Mouse (Mus musculus) heart, embryonic 11.5 days (tissue): ENCODE measurements at regions not wholly inside any gene's neighbourhood (a gene's known extent, or its start where the extent isn't known, plus 50 kb on each side); places are given as distances from the start of the nearest gene placed in this dataset.

Experiments
- ATAC-seq: fragments of 200-750 bp; cut with Nextera tagmentation; replicated peaks from 2 replicates; pipeline ENCODE4 v1.8.0; 2017; ENCODE audit warnings: moderate library complexity; ENCODE audit not compliant: insufficient number of reproducible peaks, low FRiP score, low TSS enrichment
- H3K27ac ChIP-seq: fragments of 300-500 bp; sonication (generic); 2 replicates; pipeline ENCODE4 v1.5.1; 2014; ENCODE audit warnings: mild to moderate bottlenecking, low read depth, low read length
- H3K27me3 ChIP-seq: fragments of 300-500 bp; sonication (generic); 2 replicates; pipeline ENCODE4 v1.6.1; 2014; ENCODE audit warnings: mild to moderate bottlenecking, low read length, mixed read lengths; ENCODE audit not compliant: control insufficient read depth, insufficient read depth
- H3K36me3 ChIP-seq: fragments of 300-500 bp; sonication (generic); 2 replicates; pipeline ENCODE4 v1.6.1; 2014; ENCODE audit warnings: mild to moderate bottlenecking, low read length, moderate library complexity, mixed read lengths; ENCODE audit not compliant: control insufficient read depth, insufficient read depth
- H3K4me1 ChIP-seq: fragments of 300-500 bp; sonication (generic); 2 replicates; pipeline ENCODE4 v1.6.1; 2014; ENCODE audit warnings: low read length; ENCODE audit not compliant: control insufficient read depth, insufficient read depth
- H3K4me2 ChIP-seq: fragments of 300-500 bp; sonication (generic); 2 replicates; pipeline ENCODE4 v1.6.1; 2014; ENCODE audit warnings: mild to moderate bottlenecking, moderate library complexity
- H3K4me3 ChIP-seq: fragments of 300-500 bp; sonication (generic); 2 replicates; pipeline ENCODE4 v1.5.1; 2014; ENCODE audit warnings: low read depth, low read length
- H3K9ac ChIP-seq: fragments of 300-500 bp; sonication (generic); 2 replicates; pipeline ENCODE4 v1.6.1; 2014; ENCODE audit warnings: mild to moderate bottlenecking, low read depth, low read length, moderate library complexity
- H3K9me3 ChIP-seq: fragments of 300-500 bp; sonication (generic); replicated peaks from 2 replicates; pipeline ENCODE4 v1.6.1; 2016; ENCODE audit warnings: low read length; ENCODE audit not compliant: control insufficient read depth
- WGBS: fragments of 180-500 bp; shearing (Covaris S2); extraction: QIAGEN DNeasy Blood & Tissue Kit; methylation state at CpG from one replicate; pipeline ENCODE4 v1.1.7; 2014; ENCODE audit not compliant: insufficient replicate concordance; 5-methylcytosine and 5-hydroxymethylcytosine counted together

DNA sequence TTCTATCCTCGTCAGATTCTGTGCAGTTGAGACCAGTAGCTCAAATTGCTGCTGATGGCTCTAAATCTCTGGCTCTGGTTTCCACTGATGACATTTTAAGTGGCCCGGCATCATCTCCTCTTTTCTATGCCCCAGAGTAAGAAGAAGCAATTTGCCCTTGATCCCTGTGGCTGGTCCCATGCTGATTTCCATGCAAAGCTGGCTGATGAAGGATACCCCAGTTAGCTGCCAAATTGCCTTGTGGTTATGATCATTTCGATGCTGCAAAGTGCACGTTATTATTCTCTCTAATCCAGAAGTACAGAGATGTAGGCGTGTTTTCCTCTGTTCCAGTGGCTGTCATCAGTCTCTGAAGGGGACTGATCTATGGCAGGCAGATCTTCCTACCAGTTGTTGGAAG, 177.3 kb downstream of the Hhipl2 start:
- Histone ChIP-seq H3K4me2 (no peak overlapping the region), H3K36me3 (no peaks in the 10 kb centered on the region), H3K27me3 (no peaks in the 10 kb centered on the region), H3K4me3 (no peak overlapping the region), H3K27ac (no peak overlapping the region), H3K9me3 (no peaks in the 10 kb centered on the region), H3K4me1 (no peaks in the 10 kb centered on the region), H3K9ac (no peak overlapping the region)
- WGBS = 61% methylated on average over 5 of the region's 5 CpGs
- ATAC-seq = no peak

GRCm38 (mm10) chr1:183600466-183600865, 182.5 kb downstream of the Hhipl2 start:
- Histone ChIP-seq H3K9me3 (no peaks in the 10 kb centered on the region), H3K36me3 (no peaks in the 10 kb centered on the region), H3K4me3 (no peak overlapping the region), H3K27ac (no peak overlapping the region), H3K9ac (no peak overlapping the region), H3K4me2 (no peak overlapping the region), H3K4me1 (no peaks in the 10 kb centered on the region), H3K27me3 (no peaks in the 10 kb centered on the region)
- 70% methylated on average over 8 of the region's 8 CpGs for WGBS
- no peak for ATAC-seq

DNA sequence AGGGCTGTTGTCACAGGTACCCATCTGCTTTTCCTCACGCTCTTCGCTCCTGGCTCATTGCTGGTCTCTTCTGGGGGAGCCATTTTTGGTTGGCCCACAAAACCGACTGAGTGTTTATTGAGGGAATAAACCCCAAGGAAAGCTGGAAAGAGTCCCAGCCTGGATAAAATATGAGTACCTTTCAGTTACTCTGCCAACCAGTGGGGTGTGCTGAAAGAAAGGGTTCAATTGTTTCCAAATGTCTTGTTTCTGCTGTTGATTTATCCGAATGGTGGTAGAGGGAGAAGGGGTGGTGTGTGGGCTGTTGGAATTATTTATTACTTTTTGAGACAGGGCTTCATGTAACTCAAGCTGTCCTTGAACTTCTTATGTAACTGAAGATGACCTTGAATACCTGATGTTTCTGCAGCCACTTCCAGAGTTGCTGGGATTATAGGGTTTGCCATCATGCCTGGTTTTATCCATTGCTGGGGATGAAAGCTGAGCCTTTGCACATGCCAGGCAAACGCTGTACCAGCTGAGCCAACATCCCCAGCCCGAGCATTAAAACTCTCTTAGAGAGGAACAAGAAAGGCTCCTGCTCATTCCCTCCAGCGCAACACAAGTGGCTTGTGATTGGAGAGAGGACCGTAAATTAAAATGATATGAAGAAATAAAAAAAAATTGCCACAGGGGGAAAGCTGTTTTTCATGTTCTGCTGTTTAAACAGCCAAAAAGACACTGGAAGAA, 194.1 kb downstream of the Hhipl2 start:
- no peaks in the 10 kb centered on the region for H3K27me3 ChIP-seq
- ATAC-seq = no peak
- no peaks in the 10 kb centered on the region for H3K4me1 ChIP-seq
- WGBS = 74% methylated on average over 8 of the region's 8 CpGs
- H3K9ac ChIP-seq = no peak overlapping the region
- no peaks in the 10 kb centered on the region for H3K9me3 ChIP-seq
- no peak overlapping the region for H3K27ac ChIP-seq
- no peaks in the 10 kb centered on the region for H3K36me3 ChIP-seq
- H3K4me3 ChIP-seq = no peak overlapping the region
- no peak overlapping the region for H3K4me2 ChIP-seq

GRCm38 (mm10) chr1:183619451-183620059, 201.5 kb downstream of the Hhipl2 start:
- H3K9me3 ChIP-seq = no peaks in the 10 kb centered on the region
- WGBS = 72% methylated on average over 9 of the region's 9 CpGs
- H3K36me3 ChIP-seq = no peaks in the 10 kb centered on the region
- no peaks in the 10 kb centered on the region for H3K4me1 ChIP-seq
- no peak overlapping the region for H3K4me2 ChIP-seq
- no peak overlapping the region for H3K27ac ChIP-seq
- no peak for ATAC-seq
- no peak overlapping the region for H3K9ac ChIP-seq
- H3K27me3 ChIP-seq = no peaks in the 10 kb centered on the region
- no peak overlapping the region for H3K4me3 ChIP-seq

DNA sequence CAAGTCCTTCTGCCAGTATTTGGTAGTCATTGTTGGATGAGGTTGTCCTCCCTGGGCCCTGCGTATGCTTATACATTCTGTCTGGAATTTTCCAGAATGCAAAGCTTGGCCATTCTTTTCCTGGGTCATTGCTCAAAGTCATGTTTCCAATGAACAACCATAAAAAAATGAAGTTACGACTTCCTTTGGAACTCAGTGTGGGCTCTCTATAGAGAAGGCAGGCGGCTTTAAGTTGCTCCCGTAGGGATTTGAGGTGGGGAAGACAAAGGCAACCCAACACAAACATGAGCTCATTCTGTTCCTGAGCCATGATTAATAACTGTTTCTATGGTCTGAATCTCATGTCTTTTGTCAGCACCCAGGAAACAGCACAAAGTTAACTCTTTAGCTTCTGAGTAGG, 204.3 kb downstream of the Hhipl2 start:
- Histone ChIP-seq H3K9ac (no peak overlapping the region), H3K36me3 (no peaks in the 10 kb centered on the region), H3K27me3 (no peaks in the 10 kb centered on the region), H3K27ac (no peak overlapping the region), H3K4me3 (no peak overlapping the region), H3K9me3 (no peaks in the 10 kb centered on the region), H3K4me1 (no peaks in the 10 kb centered on the region), H3K4me2 (no peak overlapping the region)
- WGBS = 81% methylated on average over 4 of the region's 4 CpGs
- no peak for ATAC-seq

DNA sequence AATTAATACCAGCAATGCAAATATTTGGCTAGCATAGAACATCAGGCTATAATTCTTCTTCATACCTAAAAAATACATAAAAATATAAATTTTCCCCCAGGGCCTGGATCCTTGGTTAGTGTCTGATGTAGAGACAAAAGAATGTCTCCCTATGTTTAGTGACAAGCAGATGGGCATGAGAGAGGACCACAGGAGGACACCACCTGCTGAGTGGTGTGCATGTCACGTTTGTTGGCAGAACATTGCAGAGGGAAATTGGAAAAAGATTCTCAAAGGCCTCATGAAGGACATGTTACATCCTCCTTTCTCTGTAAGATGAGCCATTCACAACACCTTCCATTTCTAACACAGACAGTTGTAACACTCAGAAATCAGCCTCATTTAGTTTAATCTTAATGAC, 206.3 kb downstream of the Hhipl2 start:
- WGBS = 55% methylated on average over 1 of the region's 1 CpGs

GRCm38 (mm10) chr1:183633810-183634209, 215.8 kb downstream of the Hhipl2 start:
- Histone ChIP-seq H3K27ac (no peak overlapping the region), H3K27me3 (no peaks in the 10 kb centered on the region), H3K36me3 (no peaks in the 10 kb centered on the region), H3K4me3 (no peak overlapping the region), H3K4me2 (no peak overlapping the region), H3K9me3 (no peaks in the 10 kb centered on the region), H3K9ac (no peak overlapping the region), H3K4me1 (no peaks in the 10 kb centered on the region)
- 71% methylated on average over 6 of the region's 6 CpGs for WGBS
- no peak for ATAC-seq

More for the DNA sequence above, 206.3 kb downstream of the Hhipl2 start:
- no peak overlapping the region for H3K27ac ChIP-seq
- H3K36me3 ChIP-seq = no peaks in the 10 kb centered on the region
- no peaks in the 10 kb centered on the region for H3K9me3 ChIP-seq
- H3K4me1 ChIP-seq = no peaks in the 10 kb centered on the region
- no peak for ATAC-seq
- no peak overlapping the region for H3K4me3 ChIP-seq
- no peaks in the 10 kb centered on the region for H3K27me3 ChIP-seq
- H3K4me2 ChIP-seq = no peak overlapping the region
- H3K9ac ChIP-seq = no peak overlapping the region

- Histone ChIP-seq H3K27me3 (no peaks in the 10 kb centered on the region), H3K9ac (no peak overlapping the region), H3K4me3 (no peak overlapping the region), H3K27ac (no peak overlapping the region), H3K9me3 (no peaks in the 10 kb centered on the region), H3K36me3 (no peaks in the 10 kb centered on the region), H3K4me2 (no peak overlapping the region), H3K4me1 (no peaks in the 10 kb centered on the region)
- 88% methylated on average over 1 of the region's 1 CpGs for WGBS
- no peak for ATAC-seq
Observed at GRCm38 (mm10) chr1:183634836-183635235, 216.8 kb downstream of the Hhipl2 start.

- WGBS = 91% methylated on average over 8 of the region's 8 CpGs
- Histone ChIP-seq H3K4me1 (no peaks in the 10 kb centered on the region), H3K27ac (no peak overlapping the region), H3K4me2 (no peak overlapping the region), H3K9me3 (no peaks in the 10 kb centered on the region), H3K4me3 (no peak overlapping the region), H3K36me3 (no peaks in the 10 kb centered on the region), H3K27me3 (no peaks in the 10 kb centered on the region), H3K9ac (no peak overlapping the region)
- ATAC-seq = no peak
Observed at GRCm38 (mm10) chr1:183637214-183637613, 219.2 kb downstream of the Hhipl2 start.
